Mouse (Mus musculus): ENCODE results near the gene Creb3l1.

The Creb3l1 gene

GRCm38 (mm10) chr2:92030554-92030953, 6.3 kb upstream of the Creb3l1 start:
- no peak for DNase-seq

GRCm38 (mm10) chr2:92029387-92030133, 5.3 kb upstream of the Creb3l1 start:
- no peak for DNase-seq

- DNase-seq, result no peak
These were observed 3.7 kb upstream of the Creb3l1 start for GRCm38 (mm10) chr2:92027811-92028590.

- no peak for DNase-seq
These were observed 1.7 kb upstream of the Creb3l1 start for GRCm38 (mm10) chr2:92025966-92026365.

- DNase-seq, result no peak
These were observed 900 bp upstream of the Creb3l1 start for GRCm38 (mm10) chr2:92025202-92025601.

GRCm38 (mm10) chr2:92023362-92024273, 684 bp downstream of the Creb3l1 start:
- peak; percentile 61 for DNase-seq

- no peak for DNase-seq
These were observed 3.5 kb downstream of the Creb3l1 start for GRCm38 (mm10) chr2:92020676-92021265.

GRCm38 (mm10) chr2:92017440-92017839, 6.9 kb downstream of the Creb3l1 start:
- DNase-seq, result no peak

GRCm38 (mm10) chr2:92016981-92017380, 7.3 kb downstream of the Creb3l1 start:
- peak; percentile 67 for DNase-seq

- DNase-seq, result no peak
These were observed 9.4 kb downstream of the Creb3l1 start for GRCm38 (mm10) chr2:92014891-92015290.

GRCm38 (mm10) chr2:92014248-92014647, 10.1 kb downstream of the Creb3l1 start:
- DNase-seq, result no peak

- DNase-seq, result peak; percentile 68
These were observed 11.4 kb downstream of the Creb3l1 start for GRCm38 (mm10) chr2:92012768-92013445.

- no peak for DNase-seq
These were observed 12.6 kb downstream of the Creb3l1 start for GRCm38 (mm10) chr2:92011424-92012353.

- DNase-seq, result no peak
These were observed 15.5 kb downstream of the Creb3l1 start for GRCm38 (mm10) chr2:92008623-92009404.

- DNase-seq, result peak; percentile 97
These were observed 16.2 kb downstream of the Creb3l1 start for GRCm38 (mm10) chr2:92007933-92008622.

GRCm38 (mm10) chr2:92006983-92007921, 17.1 kb downstream of the Creb3l1 start:
- peak; percentile 26 for DNase-seq

GRCm38 (mm10) chr2:92006491-92006890, 17.8 kb downstream of the Creb3l1 start:
- DNase-seq, result no peak

- DNase-seq, result no peak
These were observed 19.7 kb downstream of the Creb3l1 start for GRCm38 (mm10) chr2:92004617-92005016.

Measured in kidney, adult 18-20 months (tissue).